Mouse (Mus musculus): ENCODE measurements at regions not wholly inside any gene's neighbourhood (a gene's known extent, or its start where the extent isn't known, plus 50 kb on each side); places are given as distances from the start of the nearest gene placed in this dataset.

DNA sequence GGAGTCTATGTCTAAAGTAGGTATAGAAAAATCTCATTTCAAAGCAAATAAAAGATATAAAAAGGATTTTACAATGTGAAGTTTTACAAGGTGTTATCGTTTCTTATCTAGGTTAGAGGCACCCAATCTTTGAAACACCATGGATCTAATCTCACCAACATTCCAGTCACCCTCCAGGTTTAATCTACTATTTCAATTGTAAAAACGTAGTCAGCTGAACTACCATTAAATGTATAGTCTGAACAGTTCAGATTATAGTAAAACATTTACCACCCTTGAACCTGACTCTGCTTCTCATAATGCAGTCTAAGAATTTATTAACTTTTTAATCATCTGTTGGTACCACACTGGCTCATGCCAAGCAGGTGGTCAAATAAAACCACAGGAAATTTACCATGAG is 259.5 kb upstream of the Defb41 start:
- no peak overlapping the region for H3K4me2 ChIP-seq (replicated peaks; ENCODE audit: low read depth, low read length)
- 60% methylated on average over 2 of the region's 2 CpGs for WGBS
- TF ChIP-seq CTCF (IDR thresholded peaks at IDR 0.05) (no peak), EP300 (IDR thresholded peaks at IDR 0.05) (no peak)
- no peak overlapping the region for H3K4me3 ChIP-seq (ENCODE audit: low read depth, low read length)
- DNase-seq (ENCODE audit: low spot score) (no peak), ATAC-seq (no peak)
- no peaks in the 10 kb centered on the region for H3K9me3 ChIP-seq (ENCODE audit: low read length)
- H3K4me1 ChIP-seq (ENCODE audit: insufficient read depth, low read depth, low read length), result no peaks in the 10 kb centered on the region
- H3K9ac ChIP-seq (replicated peaks; ENCODE audit: low read depth), result no peak overlapping the region
- no peak overlapping the region for H3K27ac ChIP-seq (ENCODE audit: low read length)
- no peaks in the 10 kb centered on the region for H3K36me3 ChIP-seq (ENCODE audit: insufficient read depth, low read length)
- H3K27me3 ChIP-seq (replicated peaks; ENCODE audit: insufficient read depth, low read length), result no peaks in the 10 kb centered on the region

DNA sequence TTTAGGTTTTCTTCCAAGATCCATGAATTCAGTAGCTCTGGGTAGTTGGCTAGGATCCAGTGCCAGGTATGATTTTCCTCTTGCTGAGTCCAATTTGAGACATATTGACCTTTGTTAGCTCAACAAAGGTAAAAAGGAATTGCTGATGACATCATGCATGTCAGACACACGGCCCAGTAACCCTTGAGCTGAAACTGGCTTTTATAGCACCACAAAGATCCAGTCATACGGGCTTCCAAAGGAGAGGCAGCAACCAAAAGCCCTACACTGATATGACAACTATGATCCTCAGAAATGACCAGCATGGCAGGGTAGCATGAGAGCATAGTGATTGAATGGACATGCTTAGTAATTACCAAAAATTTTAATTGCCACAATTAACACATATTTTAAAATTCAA is 258.0 kb upstream of the Defb41 start:
- Histone ChIP-seq H3K4me2 (replicated peaks; ENCODE audit: low read depth, low read length) (no peak overlapping the region), H3K27ac (ENCODE audit: low read length) (no peak overlapping the region), H3K27me3 (replicated peaks; ENCODE audit: insufficient read depth, low read length) (no peaks in the 10 kb centered on the region), H3K36me3 (ENCODE audit: insufficient read depth, low read length) (no peaks in the 10 kb centered on the region), H3K9ac (replicated peaks; ENCODE audit: low read depth) (no peak overlapping the region), H3K4me3 (ENCODE audit: low read depth, low read length) (no peak overlapping the region), H3K9me3 (ENCODE audit: low read length) (no peaks in the 10 kb centered on the region), H3K4me1 (ENCODE audit: insufficient read depth, low read depth, low read length) (no peaks in the 10 kb centered on the region)
- 54% methylated on average over 2 of the region's 2 CpGs for WGBS
- no peak for ATAC-seq
- no peak for TF ChIP-seq CTCF (IDR thresholded peaks at IDR 0.05)
- TF ChIP-seq EP300 (IDR thresholded peaks at IDR 0.05), result no peak
- DNase-seq (ENCODE audit: low spot score), result no peak

DNA sequence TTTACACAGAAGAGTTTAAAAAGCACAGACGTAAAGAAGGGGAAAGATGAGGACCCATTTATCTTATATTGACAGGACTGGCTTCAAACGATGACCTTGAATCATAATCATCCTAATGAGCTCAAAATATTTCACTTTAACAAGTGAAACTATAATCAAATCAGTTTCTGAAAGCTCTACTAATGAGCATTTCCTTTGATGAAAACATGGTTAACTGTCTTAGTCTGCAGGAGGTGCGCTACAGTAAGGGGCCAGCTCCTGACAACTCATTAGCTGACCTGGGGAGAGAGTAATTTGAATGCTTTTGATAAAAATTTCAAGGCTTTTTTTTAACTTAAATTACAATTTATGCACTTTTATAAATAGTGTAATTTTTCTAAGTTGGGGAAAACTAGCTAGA is 247.8 kb upstream of the Defb41 start:
- no peaks in the 10 kb centered on the region for H3K27me3 ChIP-seq (replicated peaks; ENCODE audit: insufficient read depth, low read length)
- 81% methylated on average over 3 of the region's 3 CpGs for WGBS

DNA sequence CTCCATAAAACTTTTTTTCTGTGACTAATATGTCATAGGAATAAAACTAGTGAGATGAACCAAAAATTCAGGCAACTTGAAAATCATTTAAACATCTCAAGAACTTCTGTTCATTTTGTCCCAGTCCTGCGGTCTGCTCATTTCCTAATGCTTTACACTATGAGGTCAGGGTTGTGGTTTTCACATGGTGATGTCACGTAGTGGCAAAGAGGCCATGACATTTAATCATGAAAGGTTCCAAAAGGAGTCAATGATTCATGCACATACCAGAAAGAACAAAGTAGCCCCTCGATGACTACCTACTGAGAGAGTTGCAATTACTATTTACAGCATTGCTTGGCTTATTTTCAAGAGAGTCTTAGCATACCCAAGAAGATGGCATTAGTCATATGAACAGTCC is 233.6 kb upstream of the Defb41 start:
- ATAC-seq (no peak), DNase-seq (ENCODE audit: low spot score) (no peak)
- no peaks in the 10 kb centered on the region for H3K9me3 ChIP-seq (ENCODE audit: low read length)
- no peak overlapping the region for H3K9ac ChIP-seq (replicated peaks; ENCODE audit: low read depth)
- no peaks in the 10 kb centered on the region for H3K27me3 ChIP-seq (replicated peaks; ENCODE audit: insufficient read depth, low read length)
- 66% methylated on average over 3 of the region's 3 CpGs for whole genome bisulfite sequencing
- no peak for TF ChIP-seq CTCF (IDR thresholded peaks at IDR 0.05)
- no peak for TF ChIP-seq EP300 (IDR thresholded peaks at IDR 0.05)
- H3K27ac ChIP-seq (ENCODE audit: low read length), result no peak overlapping the region
- no peak overlapping the region for H3K4me2 ChIP-seq (replicated peaks; ENCODE audit: low read depth, low read length)
- no peak overlapping the region for H3K4me3 ChIP-seq (ENCODE audit: low read depth, low read length)
- no peaks in the 10 kb centered on the region for H3K36me3 ChIP-seq (ENCODE audit: insufficient read depth, low read length)
- H3K4me1 ChIP-seq (ENCODE audit: insufficient read depth, low read depth, low read length), result no peaks in the 10 kb centered on the region

More for the DNA sequence above, 247.8 kb upstream of the Defb41 start:
- no peak for DNase-seq (ENCODE audit: low spot score)
- Histone ChIP-seq H3K9ac (replicated peaks; ENCODE audit: low read depth) (no peak overlapping the region), H3K4me1 (ENCODE audit: insufficient read depth, low read depth, low read length) (no peaks in the 10 kb centered on the region), H3K9me3 (ENCODE audit: low read length) (no peaks in the 10 kb centered on the region), H3K4me2 (replicated peaks; ENCODE audit: low read depth, low read length) (no peak overlapping the region), H3K36me3 (ENCODE audit: insufficient read depth, low read length) (no peaks in the 10 kb centered on the region), H3K4me3 (ENCODE audit: low read depth, low read length) (no peak overlapping the region), H3K27ac (ENCODE audit: low read length) (no peak overlapping the region)
- no peak for ATAC-seq
- TF ChIP-seq CTCF (IDR thresholded peaks at IDR 0.05), result no peak
- TF ChIP-seq EP300 (IDR thresholded peaks at IDR 0.05), result no peak

DNA sequence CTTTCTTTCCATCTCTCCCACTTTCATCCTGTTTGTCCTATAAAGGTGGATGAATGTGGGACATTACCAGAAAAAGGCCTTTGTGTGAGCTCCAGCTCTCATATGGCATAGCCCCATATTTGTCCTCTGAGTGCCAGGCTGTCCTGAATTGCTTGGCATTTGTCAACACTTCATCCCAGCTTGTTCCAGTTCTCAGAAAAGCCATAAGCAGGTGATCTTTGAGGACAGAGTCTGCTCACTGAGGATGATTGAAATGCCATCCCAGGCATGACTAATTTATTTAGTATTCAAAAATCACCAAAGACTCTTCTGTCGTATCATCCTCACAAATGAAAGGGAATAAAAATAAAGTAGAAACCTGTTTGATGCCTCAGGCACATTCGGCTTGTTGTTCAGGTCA is 203.6 kb upstream of the Defb41 start:
- WGBS, result 80% methylated on average over 2 of the region's 2 CpGs
- no peak overlapping the region for H3K4me2 ChIP-seq (replicated peaks; ENCODE audit: low read depth, low read length)

DNA sequence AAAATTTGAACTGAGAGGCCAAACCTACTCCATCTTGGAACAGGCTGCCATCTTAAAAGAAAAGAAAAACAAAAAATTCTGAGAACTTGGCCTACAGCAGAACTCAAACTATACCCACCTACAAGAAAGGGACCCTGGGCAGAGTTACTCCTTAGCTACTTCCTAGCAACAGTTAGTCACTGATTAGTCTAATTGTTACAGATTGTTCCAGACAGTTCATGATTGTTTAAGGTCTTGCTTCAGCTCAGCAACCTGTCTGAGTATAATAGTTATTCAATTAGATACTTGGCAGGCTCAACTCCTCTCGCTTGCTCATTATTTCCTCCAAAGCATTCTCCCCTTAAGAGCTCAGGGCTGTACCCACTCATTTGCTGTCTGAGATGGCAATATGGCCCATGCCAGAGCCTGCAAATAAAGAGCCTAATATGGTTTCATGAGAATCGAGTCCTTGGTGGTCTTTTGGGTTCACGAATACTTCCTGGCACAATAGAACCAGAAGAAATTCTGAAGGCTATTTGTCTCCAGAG is 200.4 kb upstream of the Defb41 start:
- Histone ChIP-seq H3K27me3 (replicated peaks; ENCODE audit: insufficient read depth, low read length) (no peaks in the 10 kb centered on the region), H3K4me3 (ENCODE audit: low read depth, low read length) (no peak overlapping the region), H3K4me1 (ENCODE audit: insufficient read depth, low read depth, low read length) (no peaks in the 10 kb centered on the region), H3K27ac (ENCODE audit: low read length) (no peak overlapping the region), H3K9ac (replicated peaks; ENCODE audit: low read depth) (no peak overlapping the region), H3K36me3 (ENCODE audit: insufficient read depth, low read length) (no peaks in the 10 kb centered on the region), H3K9me3 (ENCODE audit: low read length) (no peaks in the 10 kb centered on the region), H3K4me2 (replicated peaks; ENCODE audit: low read depth, low read length) (no peak overlapping the region)
- ATAC-seq, result no peak
- WGBS, result 86% methylated on average over 3 of the region's 3 CpGs
- no peak for DNase-seq (ENCODE audit: low spot score)
- TF ChIP-seq CTCF (IDR thresholded peaks at IDR 0.05) (no peak), EP300 (IDR thresholded peaks at IDR 0.05) (no peak)

More for the DNA sequence above, 203.6 kb upstream of the Defb41 start:
- H3K9ac ChIP-seq (replicated peaks; ENCODE audit: low read depth), result no peak overlapping the region
- no peaks in the 10 kb centered on the region for H3K36me3 ChIP-seq (ENCODE audit: insufficient read depth, low read length)
- no peak overlapping the region for H3K27ac ChIP-seq (ENCODE audit: low read length)
- no peak for DNase-seq (ENCODE audit: low spot score)
- ATAC-seq, result no peak
- no peaks in the 10 kb centered on the region for H3K4me1 ChIP-seq (ENCODE audit: insufficient read depth, low read depth, low read length)
- TF ChIP-seq EP300 (IDR thresholded peaks at IDR 0.05) (no peak), CTCF (IDR thresholded peaks at IDR 0.05) (no peak)
- no peak overlapping the region for H3K4me3 ChIP-seq (ENCODE audit: low read depth, low read length)
- no peaks in the 10 kb centered on the region for H3K27me3 ChIP-seq (replicated peaks; ENCODE audit: insufficient read depth, low read length)
- H3K9me3 ChIP-seq (ENCODE audit: low read length), result no peaks in the 10 kb centered on the region

DNA sequence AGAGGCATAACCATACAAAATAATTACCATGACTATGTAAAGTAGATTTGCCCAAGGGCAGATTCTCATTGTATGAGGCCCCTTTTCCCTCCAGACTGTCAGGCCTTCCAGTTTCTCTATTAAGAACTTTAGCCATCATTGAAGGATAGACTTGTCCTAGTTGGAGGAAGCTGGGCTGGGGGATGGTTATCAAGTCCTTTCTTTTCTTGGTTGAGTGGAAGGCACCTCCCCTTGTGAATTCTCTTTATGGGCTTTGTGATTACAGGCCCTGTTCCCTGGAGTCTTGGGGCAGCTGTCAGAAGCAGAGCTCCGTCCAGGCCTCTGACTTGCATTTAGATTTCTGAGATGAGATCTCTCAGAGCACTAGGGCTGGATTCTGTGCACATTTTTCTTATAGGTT is 198.3 kb upstream of the Defb41 start:
- Histone ChIP-seq H3K4me2 (replicated peaks; ENCODE audit: low read depth, low read length) (no peak overlapping the region), H3K27ac (ENCODE audit: low read length) (no peak overlapping the region), H3K4me1 (ENCODE audit: insufficient read depth, low read depth, low read length) (no peaks in the 10 kb centered on the region), H3K9ac (replicated peaks; ENCODE audit: low read depth) (no peak overlapping the region), H3K36me3 (ENCODE audit: insufficient read depth, low read length) (no peaks in the 10 kb centered on the region), H3K9me3 (ENCODE audit: low read length) (no peaks in the 10 kb centered on the region), H3K4me3 (ENCODE audit: low read depth, low read length) (no peak overlapping the region), H3K27me3 (replicated peaks; ENCODE audit: insufficient read depth, low read length) (no peaks in the 10 kb centered on the region)
- no peak for TF ChIP-seq CTCF (IDR thresholded peaks at IDR 0.05)
- no peak for TF ChIP-seq EP300 (IDR thresholded peaks at IDR 0.05)
- ATAC-seq (no peak), DNase-seq (ENCODE audit: low spot score) (no peak)
- WGBS, result 53% methylated on average over 1 of the region's 1 CpGs

Measured in lung, postnatal 0 days (tissue).